Mouse (Mus musculus): ENCODE data around the gene Bmpr1b. TPM values are rescaled to one million over a fixed set of nuclear protein-coding genes. Genes with fewer than 3 reads are reported as not detected.

Gene Bmpr1b
- polyA plus RNA-seq, 1 experiment = 0.04 TPM

- 64% methylated on average over 8 of the region's 8 CpGs for WGBS
These were observed 378.0 kb downstream of the Bmpr1b start for GRCm38 (mm10) chr3:141791026-141791780.

More at GRCm38 (mm10) chr3:141791026-141791780, 378.0 kb downstream of the Bmpr1b start:
- DNase-seq (ENCODE audit: low read depth, low spot score) = no peak

Other genes with a start within 250 kb of the Bmpr1b start
- 30.8 and 74.7 TPM in 2 replicates for gene Pdlim5, start 226.3 kb upstream of the Bmpr1b start, polyA plus RNA-seq (2012; rRNA removed)

Measured in large intestine, adult 2 months (tissue).